Mouse (Mus musculus): ENCODE measurements at regions not wholly inside any gene's neighbourhood (a gene's known extent, or its start where the extent isn't known, plus 50 kb on each side); places are given as distances from the start of the nearest gene placed in this dataset.
"Not testable (repeated sequence)": the region's sequence is repeated elsewhere in the genome, so short reads cannot be mapped to it uniquely, and the experiment has no call there.

DNA sequence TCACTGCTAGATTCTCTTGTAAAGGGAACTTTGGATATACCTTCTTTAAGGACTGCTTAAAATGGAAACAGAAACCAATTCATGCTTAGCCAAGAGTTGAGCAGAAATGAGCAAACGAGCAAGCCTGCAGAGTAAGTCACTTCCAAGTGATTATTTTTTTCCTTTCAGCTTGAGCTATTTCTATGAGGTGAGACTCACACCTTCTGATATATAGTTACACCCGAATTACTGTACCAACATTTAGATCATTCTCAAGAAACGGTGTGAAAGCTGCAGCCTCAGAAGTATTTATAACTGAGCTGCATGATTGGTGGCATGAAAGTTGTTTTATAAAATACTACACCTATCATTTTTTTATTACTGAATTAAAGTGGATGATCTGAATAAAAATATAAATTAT lies 771.9 kb upstream of the 4930452B06Rik start:
- no peak for ATAC-seq (replicated peaks)
- no peaks in the 10 kb centered on the region for H3K9me3 ChIP-seq
- no peaks in the 10 kb centered on the region for H3K27me3 ChIP-seq
- H3K4me1 ChIP-seq: no peaks in the 10 kb centered on the region
- no peak overlapping the region for H3K27ac ChIP-seq (replicated peaks)
- H3K36me3 ChIP-seq: no peaks in the 10 kb centered on the region
- no peak overlapping the region for H3K9ac ChIP-seq (replicated peaks)
- H3K4me3 ChIP-seq: no peak overlapping the region
- H3K4me2 ChIP-seq (replicated peaks): no peak overlapping the region
- WGBS: 59% methylated on average over 3 of the region's 3 CpGs

DNA sequence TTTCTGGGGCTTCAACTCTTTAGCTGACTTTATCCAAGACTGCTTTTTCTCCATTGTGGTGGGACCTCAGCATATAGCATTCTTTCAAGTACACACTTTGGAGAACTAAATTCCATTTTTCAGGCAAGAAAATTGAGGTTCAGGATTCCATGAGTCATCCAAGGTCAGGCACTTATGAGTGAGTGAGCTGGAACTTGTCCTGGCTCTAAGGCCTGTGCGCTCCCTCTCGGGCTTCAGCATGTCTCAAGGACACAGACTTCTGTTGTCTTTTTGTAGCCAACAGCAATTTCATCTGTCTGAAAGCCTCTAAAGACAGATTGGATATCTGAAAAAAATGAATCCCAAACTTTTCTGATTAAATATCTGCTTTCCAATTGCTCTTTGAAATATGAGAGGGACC lies 769.1 kb upstream of the 4930452B06Rik start:
- no peak for ATAC-seq (replicated peaks)
- no peak overlapping the region for H3K27ac ChIP-seq (replicated peaks)
- WGBS: 90% methylated on average over 2 of the region's 2 CpGs

DNA sequence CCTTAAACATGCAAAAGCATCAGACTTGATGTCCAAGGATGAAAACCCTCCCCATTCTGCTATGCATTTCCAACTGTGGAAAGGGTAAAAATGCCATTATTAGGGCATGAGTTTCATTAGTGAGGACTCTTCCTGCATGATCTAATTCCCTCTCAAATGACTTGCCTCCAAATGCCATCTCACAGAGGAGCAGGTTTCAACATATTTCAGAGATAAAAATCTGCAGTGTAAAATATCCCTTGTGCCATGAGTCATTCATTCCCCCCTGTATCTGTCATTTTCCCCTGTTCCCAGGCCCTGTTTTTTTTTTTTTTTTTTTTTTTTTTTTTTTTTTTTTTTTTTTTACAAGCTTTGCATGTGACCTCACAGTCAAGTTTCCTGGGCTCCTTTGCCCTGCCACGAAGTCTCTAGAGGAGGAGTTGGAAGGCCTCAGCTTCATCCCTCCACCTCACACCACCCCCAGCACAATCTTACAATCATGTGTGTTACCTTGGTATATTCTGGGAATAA lies 767.1 kb upstream of the 4930452B06Rik start:
- H3K36me3 ChIP-seq: no peaks in the 10 kb centered on the region
- no peak overlapping the region for H3K9ac ChIP-seq (replicated peaks)
- no peaks in the 10 kb centered on the region for H3K27me3 ChIP-seq
- H3K27ac ChIP-seq (replicated peaks): no peak overlapping the region
- no peak overlapping the region for H3K4me2 ChIP-seq (replicated peaks)
- H3K4me3 ChIP-seq: no peak overlapping the region
- ATAC-seq (replicated peaks): no peak
- no peaks in the 10 kb centered on the region for H3K4me1 ChIP-seq
- no peaks in the 10 kb centered on the region for H3K9me3 ChIP-seq
- WGBS: 59% methylated on average over 1 of the region's 1 CpGs

More for the DNA sequence above, 769.1 kb upstream of the 4930452B06Rik start:
- Histone ChIP-seq H3K4me1 (no peaks in the 10 kb centered on the region), H3K9ac (replicated peaks) (no peak overlapping the region), H3K9me3 (no peaks in the 10 kb centered on the region), H3K4me3 (no peak overlapping the region), H3K27me3 (no peaks in the 10 kb centered on the region), H3K36me3 (no peaks in the 10 kb centered on the region), H3K4me2 (replicated peaks) (no peak overlapping the region)

DNA sequence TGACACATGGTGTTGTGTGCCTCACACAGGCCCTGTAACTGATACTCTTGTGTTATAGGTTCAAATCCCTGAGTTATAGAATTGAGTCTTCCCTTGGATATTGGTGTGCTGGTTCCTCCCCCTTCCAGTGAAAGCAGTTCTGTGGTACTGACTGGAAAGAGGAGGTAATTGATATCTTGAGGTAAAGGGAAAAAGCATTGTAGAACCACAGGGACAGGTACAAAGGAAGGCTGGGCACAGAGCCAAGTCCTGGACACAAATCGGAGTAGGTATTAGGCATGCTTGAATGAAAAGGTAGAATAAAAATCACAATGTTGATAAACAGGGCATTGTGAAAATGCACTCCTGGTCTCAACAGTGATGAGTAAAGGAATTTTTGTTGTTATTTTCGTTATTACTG lies 765.8 kb upstream of the 4930452B06Rik start:
- Histone ChIP-seq H3K36me3 (no peaks in the 10 kb centered on the region), H3K9me3 (no peaks in the 10 kb centered on the region), H3K27ac (replicated peaks) (no peak overlapping the region), H3K4me1 (no peaks in the 10 kb centered on the region), H3K4me2 (replicated peaks) (no peak overlapping the region), H3K9ac (replicated peaks) (no peak overlapping the region), H3K4me3 (no peak overlapping the region), H3K27me3 (no peaks in the 10 kb centered on the region)
- 41% methylated on average over 2 of the region's 2 CpGs for WGBS
- no peak for ATAC-seq (replicated peaks)

DNA sequence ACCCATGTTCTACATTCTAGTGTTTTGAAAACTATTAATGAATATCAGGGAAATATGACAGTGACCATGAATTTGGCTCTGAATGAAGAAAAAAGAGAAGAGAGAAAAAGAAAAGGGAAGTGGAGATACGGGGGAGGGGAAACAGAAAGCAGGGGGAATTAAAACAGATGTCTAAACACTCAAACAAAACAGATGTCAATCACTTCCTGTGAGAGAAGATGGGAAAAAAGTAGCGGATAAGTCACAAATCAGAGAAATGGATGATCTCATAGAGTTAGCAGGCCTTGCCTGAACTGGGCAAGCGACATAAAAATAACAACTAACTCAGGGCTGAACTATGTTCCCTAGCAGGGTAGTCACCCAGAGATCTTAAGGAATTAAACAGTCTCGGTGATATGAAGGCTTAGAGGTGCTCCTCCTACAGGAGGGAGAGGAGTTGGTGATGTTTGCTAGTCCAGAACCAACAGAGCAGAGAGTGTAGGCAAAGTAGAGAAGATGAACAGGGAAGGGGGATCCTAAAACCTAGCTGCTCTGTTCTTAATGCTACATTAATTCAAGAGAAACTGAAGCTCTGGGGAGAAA lies 745.9 kb upstream of the 4930452B06Rik start:
- no peak for ATAC-seq (replicated peaks)
- Histone ChIP-seq H3K4me3 (no peak overlapping the region), H3K9me3 (no peaks in the 10 kb centered on the region), H3K27ac (replicated peaks) (no peak overlapping the region), H3K27me3 (no peaks in the 10 kb centered on the region), H3K36me3 (no peaks in the 10 kb centered on the region), H3K9ac (replicated peaks) (no peak overlapping the region), H3K4me2 (replicated peaks) (no peak overlapping the region), H3K4me1 (no peaks in the 10 kb centered on the region)
- WGBS: 65% methylated on average over 4 of the region's 4 CpGs

DNA sequence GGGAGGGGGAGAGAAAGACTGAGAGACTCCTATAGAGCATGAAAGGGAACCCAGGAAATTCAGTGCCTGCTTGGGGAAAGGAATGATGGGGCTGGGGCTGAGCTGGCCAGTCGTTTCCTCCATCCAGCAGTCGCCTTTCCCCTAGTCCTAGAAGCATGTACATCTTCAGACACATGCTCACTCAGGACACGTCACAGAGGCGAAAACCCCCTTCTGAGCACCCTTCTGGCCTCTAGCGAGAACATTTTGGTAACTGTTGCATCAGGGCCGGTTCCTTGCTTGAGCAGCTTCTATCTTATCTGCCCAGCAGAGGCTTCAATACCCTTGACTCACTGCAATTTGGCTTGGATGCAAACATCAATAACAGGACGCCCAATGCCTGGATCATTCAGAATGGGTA lies 737.6 kb upstream of the 4930452B06Rik start:
- no peaks in the 10 kb centered on the region for H3K9me3 ChIP-seq
- no peaks in the 10 kb centered on the region for H3K27me3 ChIP-seq
- no peak overlapping the region for H3K9ac ChIP-seq (replicated peaks)
- H3K36me3 ChIP-seq: no peaks in the 10 kb centered on the region
- H3K4me3 ChIP-seq: no peak overlapping the region
- H3K4me1 ChIP-seq: no peaks in the 10 kb centered on the region
- H3K4me2 ChIP-seq (replicated peaks): no peak overlapping the region
- ATAC-seq (replicated peaks): no peak
- 92% methylated on average over 7 of the region's 7 CpGs for WGBS
- no peak overlapping the region for H3K27ac ChIP-seq (replicated peaks)

DNA sequence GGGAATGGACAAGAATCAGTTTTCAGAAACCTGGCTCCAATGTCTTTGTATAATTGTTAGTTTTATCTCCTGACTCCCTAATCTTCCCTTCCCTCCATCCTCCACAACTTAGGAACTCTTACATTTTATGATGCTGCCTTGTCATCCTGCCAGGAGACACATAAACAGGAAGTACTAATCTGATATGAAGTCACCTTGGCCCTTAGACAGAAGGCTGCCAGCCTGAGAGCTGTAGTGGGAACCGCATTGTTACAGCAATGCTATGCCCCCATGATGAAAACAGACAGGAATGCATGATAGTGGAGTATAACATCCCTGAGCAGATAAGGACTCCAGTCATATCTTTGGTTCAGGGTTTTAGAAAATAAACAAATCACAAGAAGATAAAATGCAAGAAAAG lies 734.8 kb upstream of the 4930452B06Rik start:
- Histone ChIP-seq H3K4me2 (replicated peaks) (no peak overlapping the region), H3K4me1 (no peaks in the 10 kb centered on the region), H3K36me3 (no peaks in the 10 kb centered on the region), H3K4me3 (no peak overlapping the region), H3K9me3 (no peaks in the 10 kb centered on the region), H3K27ac (replicated peaks) (no peak overlapping the region), H3K27me3 (no peaks in the 10 kb centered on the region), H3K9ac (replicated peaks) (no peak overlapping the region)
- 98% methylated on average over 1 of the region's 1 CpGs for WGBS
- no peak for ATAC-seq (replicated peaks)

DNA sequence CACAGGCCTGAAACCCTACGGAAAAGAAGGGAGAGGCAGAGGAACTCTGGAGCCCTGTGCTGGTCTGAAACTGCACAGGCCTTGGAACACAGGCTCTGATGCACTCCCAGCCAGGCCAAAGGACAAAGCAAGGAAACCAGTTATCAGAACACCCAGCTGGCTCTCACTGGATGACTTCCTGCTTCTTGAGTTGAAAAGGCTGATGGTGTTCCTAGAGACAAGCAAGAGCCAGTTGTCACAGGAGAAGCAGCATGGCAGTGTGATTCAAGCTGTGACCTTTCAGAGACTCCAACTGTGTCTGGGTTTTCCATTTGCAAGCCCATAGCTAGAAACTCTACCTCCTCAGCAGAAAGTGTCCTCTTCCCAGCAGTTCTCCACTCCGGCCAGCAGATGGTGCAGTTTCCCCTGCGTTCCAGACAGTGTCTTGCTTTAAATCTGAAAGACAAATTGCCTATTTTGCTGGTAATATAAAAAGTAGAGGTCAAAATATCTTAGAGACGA lies 727.3 kb upstream of the 4930452B06Rik start:
- peak; percentile 81 for ATAC-seq (replicated peaks)
- no peak overlapping the region for H3K4me2 ChIP-seq (replicated peaks)
- H3K9me3 ChIP-seq: no peaks in the 10 kb centered on the region
- H3K27me3 ChIP-seq: no peaks in the 10 kb centered on the region
- no peak overlapping the region for H3K9ac ChIP-seq (replicated peaks)
- H3K4me3 ChIP-seq: no peak overlapping the region
- no peaks in the 10 kb centered on the region for H3K36me3 ChIP-seq
- no peak overlapping the region for H3K27ac ChIP-seq (replicated peaks)
- peaks cover 7% of the 10 kb centered on the region; the same call in 1 of the 2 replicates for H3K4me1 ChIP-seq
- WGBS: 23% methylated on average over 4 of the region's 4 CpGs

DNA sequence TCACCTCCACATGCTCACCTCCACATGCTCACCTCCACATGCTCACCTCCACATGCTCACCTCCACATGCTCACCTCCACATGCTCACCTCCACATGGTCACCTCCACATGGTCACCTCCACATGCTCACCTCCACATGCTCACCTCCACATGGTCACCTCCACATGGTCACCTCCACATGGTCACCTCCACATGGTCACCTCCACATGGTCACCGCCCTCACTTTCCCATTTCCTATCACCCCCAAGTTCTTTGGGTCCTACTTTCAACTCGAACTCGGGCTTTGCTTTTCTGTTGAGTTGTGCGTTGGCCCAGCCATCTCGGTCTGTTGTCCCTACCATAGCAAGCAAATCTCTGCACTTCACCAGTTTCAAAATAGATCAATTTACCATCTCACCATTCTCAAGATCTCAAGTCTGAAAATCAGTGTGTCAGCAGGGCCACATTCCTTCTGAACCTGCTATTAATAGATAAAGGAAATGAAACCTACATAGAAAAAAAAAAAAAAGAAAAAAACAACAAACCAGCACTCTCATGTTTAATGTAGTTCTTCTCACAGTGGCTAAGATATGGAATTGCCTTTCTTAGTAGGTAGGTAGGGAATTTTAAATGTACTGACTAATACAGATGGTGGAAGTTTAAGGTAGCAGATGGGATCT lies 724.0 kb upstream of the 4930452B06Rik start:
- H3K4me2 ChIP-seq (replicated peaks); H3K36me3 ChIP-seq; ATAC-seq (replicated peaks); H3K9me3 ChIP-seq; H3K9ac ChIP-seq (replicated peaks); H3K27me3 ChIP-seq; H3K27ac ChIP-seq (replicated peaks); H3K4me1 ChIP-seq; H3K4me3 ChIP-seq: not testable (repeated sequence)
- 92% methylated on average over 5 of the region's 5 CpGs for WGBS

DNA sequence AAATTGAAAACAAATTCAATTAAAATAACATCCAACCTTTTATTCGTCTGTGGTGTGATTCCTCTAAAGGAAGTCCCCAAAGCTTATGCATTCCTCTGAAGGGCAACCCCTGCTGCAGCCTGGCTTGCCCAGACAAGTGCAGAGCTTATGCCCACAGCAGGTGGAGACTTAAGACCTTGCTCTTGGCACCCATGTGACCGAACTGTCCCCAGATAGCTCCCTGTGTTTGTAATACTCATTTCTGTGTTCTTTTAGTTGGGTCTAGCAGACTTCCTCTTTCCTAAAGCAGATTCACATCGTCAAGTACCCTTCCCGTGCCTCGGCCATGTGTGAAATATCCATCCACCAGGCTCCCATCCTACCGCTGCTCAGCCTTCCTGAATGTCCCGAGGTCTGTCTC lies 723.1 kb upstream of the 4930452B06Rik start:
- Histone ChIP-seq H3K4me3 (no peak overlapping the region), H3K4me2 (replicated peaks) (no peak overlapping the region), H3K36me3 (no peaks in the 10 kb centered on the region), H3K4me1 (peaks cover 5% of the 10 kb centered on the region; the same call in 1 of the 2 replicates), H3K27ac (replicated peaks) (no peak overlapping the region), H3K9me3 (no peaks in the 10 kb centered on the region), H3K9ac (replicated peaks) (no peak overlapping the region), H3K27me3 (no peaks in the 10 kb centered on the region)
- 88% methylated on average over 7 of the region's 7 CpGs for WGBS
- ATAC-seq (replicated peaks): no peak
